Mouse (Mus musculus) small intestine, adult 2 months (tissue): ENCODE results near the gene Dcdc2b. TPM values are rescaled to one million over a fixed set of nuclear protein-coding genes. Genes with fewer than 3 reads are reported as not detected.

Source experiments
- H3K27ac ChIP-seq: fragments of 200-500 bp; 2 replicates; pipeline ENCODE4 v1.5.1; 2012; ENCODE audit warnings: low read depth, low read length, control low read depth, inconsistent platforms; ENCODE audit not compliant: insufficient read depth
- H3K27me3 ChIP-seq: fragments of 200-500 bp; 2 replicates; pipeline ENCODE4 v1.6.1; 2012; ENCODE audit warnings: mild to moderate bottlenecking, moderate library complexity, low read length, inconsistent platforms; ENCODE audit not compliant: control insufficient read depth, insufficient read depth
- H3K36me3 ChIP-seq: fragments of 200-500 bp; 2 replicates; pipeline ENCODE4 v1.6.1; 2012; ENCODE audit warnings: mild to moderate bottlenecking, low read length, control low read depth, inconsistent platforms; ENCODE audit not compliant: control insufficient read depth, insufficient read depth
- H3K4me1 ChIP-seq: fragments of 200-500 bp; 2 replicates; pipeline ENCODE4 v1.6.1; 2012; ENCODE audit warnings: low read length, inconsistent platforms, mixed read lengths; ENCODE audit not compliant: control insufficient read depth, insufficient read depth, insufficient read length
- H3K4me3 ChIP-seq: fragments of 200-500 bp; 2 replicates; pipeline ENCODE4 v1.5.1; 2012; ENCODE audit warnings: low read depth, mild to moderate bottlenecking, control low read depth, inconsistent platforms, low read length, moderate library complexity
- CTCF ChIP-seq: fragments of 200-500 bp; IDR thresholded peaks from 2 replicates; pipeline ENCODE4 v1.5.1; 2012; ENCODE audit warnings: low read depth, mild to moderate bottlenecking, control low read depth, inconsistent platforms, low read length, moderate library complexity, mixed read lengths; ENCODE audit not compliant: insufficient replicate concordance, insufficient read length; ENCODE audit errors: extremely low read depth
- POLR2A ChIP-seq: fragments of 200-500 bp; IDR thresholded peaks from 2 replicates; pipeline ENCODE4 v1.6.1; 2012; ENCODE audit warnings: low read depth, mild to moderate bottlenecking, control low read depth, inconsistent platforms, low read length, moderate library complexity
- WGBS: fragments of 180-500 bp; shearing (Covaris S2); methylation state at CpG from one replicate; pipeline ENCODE4 v1.1.7; 2018; 5-methylcytosine and 5-hydroxymethylcytosine counted together
- polyA plus RNA-seq: library from polyadenylated mRNA; depleted of rRNA; stranded (reverse); fragments of >200 nt; gene quantifications from 2 replicates; pipeline ENCODE4 v1.2.3, GENCODE M21; 2012

Dcdc2b gene
- polyA plus RNA-seq, 1 experiment: 1.6 TPM

- TF ChIP-seq CTCF (no peak), POLR2A (no peak)
- Histone ChIP-seq H3K4me3 (peak overlapping the region; percentile 25), H3K36me3 (no peaks in the 10 kb centered on the region), H3K27ac (peak overlapping the region; percentile 19; the same call in 1 of the 2 replicates), H3K27me3 (no peaks in the 10 kb centered on the region), H3K4me1 (peaks cover 14% of the 10 kb centered on the region)
- WGBS: 69% methylated on average over 8 of the region's 8 CpGs
Observed at GRCm38 (mm10) chr4:129621283-129621841, 7.3 kb upstream of the Dcdc2b start.

- H3K36me3 ChIP-seq: no peaks in the 10 kb centered on the region
- H3K27ac ChIP-seq: peak overlapping the region; percentile 19
- peaks cover 14% of the 10 kb centered on the region for H3K4me1 ChIP-seq
- 90% methylated on average over 11 of the region's 11 CpGs for WGBS
- TF ChIP-seq CTCF: no peak
- no peak for TF ChIP-seq POLR2A
- peak overlapping the region; percentile 25 for H3K4me3 ChIP-seq
- no peaks in the 10 kb centered on the region for H3K27me3 ChIP-seq
Observed at GRCm38 (mm10) chr4:129620419-129621282, 6.6 kb upstream of the Dcdc2b start.

- H3K4me3 ChIP-seq: peak within 1 kb of the TSS; percentile 67
- 1% methylated on average over 44 of the region's 44 CpGs for WGBS
- H3K36me3 ChIP-seq: no peaks in the 10 kb centered on the region
- peak within 1 kb of the TSS; percentile 77 for H3K27ac ChIP-seq
- H3K27me3 ChIP-seq: no peaks in the 10 kb centered on the region
- H3K4me1 ChIP-seq: peaks cover 8% of the 10 kb centered on the region
- peak; percentile 82 for TF ChIP-seq POLR2A
- no peak for TF ChIP-seq CTCF
Observed at GRCm38 (mm10) chr4:129618786-129619691, 5.0 kb upstream of the Dcdc2b start, which contains the start of gene Iqcc. Gene Iqcc, minus strand, starts transcription at chr4:129619099.

- Histone ChIP-seq H3K36me3 (no peaks in the 10 kb centered on the region), H3K27ac (no peak overlapping the region), H3K4me3 (peak overlapping the region; percentile 67), H3K4me1 (peaks cover 8% of the 10 kb centered on the region), H3K27me3 (no peaks in the 10 kb centered on the region)
- WGBS: 96% methylated on average over 5 of the region's 5 CpGs
- TF ChIP-seq CTCF (no peak), POLR2A (no peak)
Observed at GRCm38 (mm10) chr4:129618031-129618430, 4.0 kb upstream of the Dcdc2b start.

- no peak for TF ChIP-seq POLR2A
- TF ChIP-seq CTCF: no peak
- no peak overlapping the region for H3K4me3 ChIP-seq
- H3K27me3 ChIP-seq: no peaks in the 10 kb centered on the region
- WGBS: 95% methylated on average over 7 of the region's 7 CpGs
- no peaks in the 10 kb centered on the region for H3K36me3 ChIP-seq
- no peak overlapping the region for H3K27ac ChIP-seq
- peaks cover 5% of the 10 kb centered on the region; the same call in 1 of the 2 replicates for H3K4me1 ChIP-seq
Observed at GRCm38 (mm10) chr4:129617121-129617641, 3.1 kb upstream of the Dcdc2b start.

DNA sequence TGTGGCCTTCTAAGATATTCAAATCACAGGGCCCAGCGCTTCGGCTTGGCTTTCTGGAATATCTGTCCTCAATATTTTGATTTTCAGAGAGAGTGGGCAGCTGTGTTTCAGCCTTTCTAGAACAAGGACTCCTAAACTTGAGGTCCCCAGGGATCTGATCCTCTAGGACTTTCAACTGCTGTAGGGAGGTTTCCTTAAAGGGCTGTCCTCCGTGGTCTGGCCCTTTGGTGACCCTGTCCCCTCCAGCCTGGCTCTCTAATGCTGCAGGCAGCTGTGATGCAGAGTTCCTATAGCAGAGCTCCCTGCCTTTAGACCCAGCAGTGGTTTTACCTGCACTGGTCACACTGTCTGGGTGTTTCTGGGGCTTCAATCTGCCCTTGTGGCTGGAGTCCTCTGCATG, 2.6 kb upstream of the Dcdc2b start:
- no peak overlapping the region for H3K27ac ChIP-seq
- H3K36me3 ChIP-seq: no peaks in the 10 kb centered on the region
- H3K4me1 ChIP-seq: peaks cover 5% of the 10 kb centered on the region; the same call in 1 of the 2 replicates
- H3K27me3 ChIP-seq: no peaks in the 10 kb centered on the region
- no peak for TF ChIP-seq POLR2A
- H3K4me3 ChIP-seq: no peak overlapping the region
- WGBS: 85% methylated on average over 3 of the region's 3 CpGs
